Mouse (Mus musculus): ENCODE results near the gene Gm45808.
"Not testable (repeated sequence)": the region's sequence is repeated elsewhere in the genome, so short reads cannot be mapped to it uniquely, and the experiment has no call there.

Gm45808 gene

GRCm38 (mm10) chr7:45467090-45467670 lies 19.4 kb downstream of the Gm45808 start:
- no peak for DNase-seq (ENCODE audit: low spot score)

- peak; percentile 91 for DNase-seq (ENCODE audit: low spot score)
These were observed 20.1 kb downstream of the Gm45808 start, which contains the start of gene Bax for GRCm38 (mm10) chr7:45466283-45467089. TSS of gene Bax (minus strand) at chr7:45466898.

GRCm38 (mm10) chr7:45465549-45465948 lies 21.1 kb downstream of the Gm45808 start:
- no peak for DNase-seq (ENCODE audit: low spot score)

GRCm38 (mm10) chr7:45465112-45465511 lies 21.5 kb downstream of the Gm45808 start:
- no peak for DNase-seq (ENCODE audit: low spot score)

GRCm38 (mm10) chr7:45463987-45464778 lies 22.4 kb downstream of the Gm45808 start:
- no peak for DNase-seq (ENCODE audit: low spot score)

- DNase-seq (ENCODE audit: low spot score): not testable (repeated sequence)
These were observed 23.7 kb downstream of the Gm45808 start for GRCm38 (mm10) chr7:45462868-45463267.

GRCm38 (mm10) chr7:45462325-45462724 lies 24.3 kb downstream of the Gm45808 start:
- DNase-seq (ENCODE audit: low spot score): no peak

GRCm38 (mm10) chr7:45461781-45462180 lies 24.8 kb downstream of the Gm45808 start:
- no peak for DNase-seq (ENCODE audit: low spot score)

- no peak for DNase-seq (ENCODE audit: low spot score)
These were observed 25.3 kb downstream of the Gm45808 start for GRCm38 (mm10) chr7:45461326-45461725.

- DNase-seq (ENCODE audit: low spot score): peak; percentile 55
These were observed 25.7 kb downstream of the Gm45808 start for GRCm38 (mm10) chr7:45460860-45461314.

- no peak for DNase-seq (ENCODE audit: low spot score)
These were observed 26.2 kb downstream of the Gm45808 start for GRCm38 (mm10) chr7:45460377-45460776.

- peak; percentile 97 for DNase-seq (ENCODE audit: low spot score)
These were observed 27.0 kb downstream of the Gm45808 start, which contains the start of gene Ftl1 for GRCm38 (mm10) chr7:45459564-45460140. TSS of gene Ftl1 (minus strand) at chr7:45459884.

GRCm38 (mm10) chr7:45458748-45459563 lies 27.7 kb downstream of the Gm45808 start:
- peak; percentile 71 for DNase-seq (ENCODE audit: low spot score)

- peak; percentile 85 for DNase-seq (ENCODE audit: low spot score)
These were observed 29.2 kb downstream of the Gm45808 start for GRCm38 (mm10) chr7:45457204-45458060.

- no peak for DNase-seq (ENCODE audit: low spot score)
These were observed 29.8 kb downstream of the Gm45808 start for GRCm38 (mm10) chr7:45456721-45457203.

GRCm38 (mm10) chr7:45455932-45456696 lies 30.5 kb downstream of the Gm45808 start:
- DNase-seq (ENCODE audit: low spot score): no peak

- no peak for DNase-seq (ENCODE audit: low spot score)
These were observed 31.6 kb downstream of the Gm45808 start for GRCm38 (mm10) chr7:45454971-45455370.

GRCm38 (mm10) chr7:45451344-45451982 lies 35.1 kb downstream of the Gm45808 start:
- DNase-seq (ENCODE audit: low spot score): peak; percentile 68

- no peak for DNase-seq (ENCODE audit: low spot score)
These were observed 36.6 kb downstream of the Gm45808 start for GRCm38 (mm10) chr7:45449974-45450373.

All from adipocyte (in vitro differentiated cells).